Mouse (Mus musculus): ENCODE measurements around the gene Cdc123. TPM values are rescaled to one million over a fixed set of nuclear protein-coding genes. Genes with fewer than 3 reads are reported as not detected.

Gene Cdc123
- polyA plus RNA-seq, 1 experiment = 136 TPM

DNA sequence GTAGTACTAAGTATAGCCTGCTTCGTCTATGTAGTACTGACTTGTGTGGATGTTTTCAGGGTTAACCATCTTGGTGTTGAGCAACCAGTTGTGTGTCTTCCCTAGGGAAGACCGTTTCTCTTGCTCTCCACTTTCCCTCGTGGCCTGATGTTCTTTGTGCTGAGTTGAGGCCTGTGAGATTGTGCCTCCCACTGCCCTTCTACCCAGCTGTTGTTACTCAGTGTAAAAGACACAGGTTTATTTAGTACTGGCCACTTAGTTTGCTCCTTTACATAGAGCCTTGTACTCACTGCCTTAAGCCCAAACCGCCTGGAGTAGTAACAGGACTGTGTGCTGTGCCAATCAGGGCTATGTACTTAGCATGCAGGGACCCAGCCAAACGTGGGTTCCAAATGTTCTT, 6.9 kb upstream of the Cdc123 start:
- DNase-seq = no peak
- no peak for TF ChIP-seq CTCF (IDR thresholded peaks at IDR 0.05; ENCODE audit: borderline replicate concordance, insufficient read depth, low read depth, low read length)
- no peak for TF ChIP-seq POLR2A (IDR thresholded peaks at IDR 0.05; ENCODE audit: borderline replicate concordance, insufficient read depth, low read length)

DNA sequence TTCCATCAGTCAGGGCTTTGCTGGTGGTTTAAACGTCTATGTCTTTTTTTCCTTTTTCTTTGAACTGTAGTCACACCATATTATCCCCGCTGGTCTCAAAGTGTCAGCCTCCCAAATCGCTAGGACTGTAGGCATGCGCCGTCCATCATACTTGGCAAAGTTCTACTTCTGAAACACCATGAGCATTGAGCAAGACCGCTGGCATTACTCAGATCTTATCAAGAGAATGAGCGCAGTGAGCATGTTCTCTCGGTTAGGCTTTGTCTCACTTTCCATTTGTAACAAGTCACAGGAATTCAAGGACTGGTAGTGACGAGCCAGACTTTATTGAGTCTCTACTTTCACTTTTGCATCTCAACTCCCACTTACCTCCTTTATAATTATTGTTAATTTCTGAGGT, 6.2 kb upstream of the Cdc123 start:
- TF ChIP-seq CTCF (IDR thresholded peaks at IDR 0.05; ENCODE audit: borderline replicate concordance, insufficient read depth, low read depth, low read length) = no peak
- no peak for TF ChIP-seq POLR2A (IDR thresholded peaks at IDR 0.05; ENCODE audit: borderline replicate concordance, insufficient read depth, low read length)
- DNase-seq = no peak
- no peaks in the 10 kb centered on the region for H3K4me1 ChIP-seq (ENCODE audit: control insufficient read depth, insufficient read depth, low read length)
- WGBS = 89% methylated on average over 9 of the region's 9 CpGs
- no peak overlapping the region for H3K4me3 ChIP-seq (replicated peaks; ENCODE audit: insufficient read depth, low read depth, low read length)
- no peaks in the 10 kb centered on the region for H3K27me3 ChIP-seq (ENCODE audit: control insufficient read depth, insufficient read depth, low read length)
- H3K27ac ChIP-seq (ENCODE audit: insufficient read depth, low read length) = no peak overlapping the region

More for the DNA sequence above, 6.9 kb upstream of the Cdc123 start:
- no peak overlapping the region for H3K4me3 ChIP-seq (replicated peaks; ENCODE audit: insufficient read depth, low read depth, low read length)
- H3K27me3 ChIP-seq (ENCODE audit: control insufficient read depth, insufficient read depth, low read length) = no peaks in the 10 kb centered on the region
- no peak overlapping the region for H3K27ac ChIP-seq (ENCODE audit: insufficient read depth, low read length)
- no peaks in the 10 kb centered on the region for H3K4me1 ChIP-seq (ENCODE audit: control insufficient read depth, insufficient read depth, low read length)
- WGBS = 76% methylated on average over 5 of the region's 5 CpGs

DNA sequence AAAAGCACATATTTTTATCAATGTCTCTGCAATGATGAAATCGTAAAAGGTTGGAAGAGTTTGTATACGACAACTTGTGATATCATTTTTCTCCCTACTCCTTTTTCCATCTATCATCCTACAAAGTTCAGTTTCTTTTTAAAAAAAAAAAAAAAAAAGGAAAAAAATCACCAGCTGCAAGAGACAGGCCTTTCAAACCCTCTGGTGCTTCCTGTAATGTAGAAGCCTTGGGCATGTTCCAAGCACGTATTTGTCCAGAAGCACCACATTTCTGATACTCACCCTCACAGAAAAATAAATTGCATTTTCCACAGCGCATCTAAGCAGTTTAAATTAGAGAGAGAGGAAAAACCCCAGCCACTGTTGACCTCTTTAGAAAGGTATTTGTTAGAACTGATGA, 862 bp upstream of the Cdc123 start:
- Histone ChIP-seq H3K4me3 (replicated peaks; ENCODE audit: insufficient read depth, low read depth, low read length) (peak overlapping the region; percentile 99), H3K27me3 (ENCODE audit: control insufficient read depth, insufficient read depth, low read length) (no peaks in the 10 kb centered on the region), H3K4me1 (ENCODE audit: control insufficient read depth, insufficient read depth, low read length) (no peaks in the 10 kb centered on the region), H3K27ac (ENCODE audit: insufficient read depth, low read length) (no peak overlapping the region)
- TF ChIP-seq POLR2A (IDR thresholded peaks at IDR 0.05; ENCODE audit: borderline replicate concordance, insufficient read depth, low read length) (no peak), CTCF (IDR thresholded peaks at IDR 0.05; ENCODE audit: borderline replicate concordance, insufficient read depth, low read depth, low read length) (no peak)
- DNase-seq = peak in 1 of 2 experiments; percentile 16
- WGBS = 19% methylated on average over 4 of the region's 4 CpGs

DNA sequence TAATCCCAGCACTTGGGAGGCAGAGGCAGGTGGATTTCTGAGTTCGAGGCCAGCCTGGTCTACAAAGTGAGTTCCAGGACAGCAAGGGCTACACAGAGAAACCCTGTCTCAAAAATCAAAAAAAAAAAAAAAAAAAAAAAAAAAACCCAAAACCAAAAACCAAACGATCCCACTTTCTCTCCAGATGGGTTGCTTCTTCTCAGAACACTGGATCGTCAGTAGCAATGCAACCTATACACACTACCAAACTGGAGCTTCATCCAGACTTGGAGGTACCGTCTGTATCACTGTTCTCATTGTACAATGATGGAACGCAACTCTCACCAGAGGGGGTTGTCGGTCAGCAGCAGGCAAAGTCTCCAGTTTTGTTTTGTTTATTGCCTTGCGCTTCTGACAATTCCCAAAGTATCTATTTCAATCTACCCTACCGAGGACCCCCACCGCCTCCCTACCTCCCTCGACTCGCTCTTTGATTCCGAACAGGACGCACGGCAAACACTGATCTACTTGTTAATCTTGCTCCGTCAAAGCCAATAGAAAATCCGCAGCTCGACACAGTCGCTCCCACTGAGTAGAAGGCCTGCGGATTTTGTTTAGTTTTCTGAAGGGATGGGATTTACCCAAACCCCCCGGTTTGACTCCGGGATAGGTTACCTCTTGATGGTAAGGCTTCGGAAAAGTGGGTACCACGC, 637 bp downstream of the Cdc123 start:
- no peak for DNase-seq

DNA sequence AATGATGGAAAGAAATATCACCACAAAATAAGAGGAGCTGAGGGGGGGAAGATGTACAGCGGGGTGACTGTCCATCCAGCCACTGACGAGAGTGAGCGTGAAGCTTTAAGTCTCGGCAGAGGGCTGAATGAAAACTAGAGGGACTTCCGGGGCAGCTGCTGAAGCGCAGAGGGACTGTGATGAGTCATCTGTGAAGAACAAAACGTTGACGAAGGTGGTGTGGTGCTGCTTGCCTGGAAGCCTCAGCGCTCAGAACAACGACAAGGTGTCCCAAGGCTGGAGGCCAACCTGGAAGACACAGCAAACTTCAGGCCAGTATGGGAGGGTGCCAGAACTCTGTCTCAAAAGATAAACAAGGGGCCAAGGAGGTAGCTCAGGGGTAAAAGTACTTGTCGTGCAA, 4.1 kb downstream of the Cdc123 start:
- Histone ChIP-seq H3K4me1 (ENCODE audit: control insufficient read depth, insufficient read depth, low read length) (no peaks in the 10 kb centered on the region), H3K27me3 (ENCODE audit: control insufficient read depth, insufficient read depth, low read length) (no peaks in the 10 kb centered on the region), H3K4me3 (replicated peaks; ENCODE audit: insufficient read depth, low read depth, low read length) (no peak overlapping the region), H3K27ac (ENCODE audit: insufficient read depth, low read length) (no peak overlapping the region)
- TF ChIP-seq CTCF (IDR thresholded peaks at IDR 0.05; ENCODE audit: borderline replicate concordance, insufficient read depth, low read depth, low read length) (no peak), POLR2A (IDR thresholded peaks at IDR 0.05; ENCODE audit: borderline replicate concordance, insufficient read depth, low read length) (no peak)
- no peak for DNase-seq
- 94% methylated on average over 11 of the region's 11 CpGs for WGBS

More for the DNA sequence above, 637 bp downstream of the Cdc123 start:
- H3K27ac ChIP-seq (ENCODE audit: insufficient read depth, low read length) = peak overlapping the region; percentile 91
- H3K4me3 ChIP-seq (replicated peaks; ENCODE audit: insufficient read depth, low read depth, low read length) = peak overlapping the region; percentile 99
- no peak for TF ChIP-seq CTCF (IDR thresholded peaks at IDR 0.05; ENCODE audit: borderline replicate concordance, insufficient read depth, low read depth, low read length)
- no peak for TF ChIP-seq POLR2A (IDR thresholded peaks at IDR 0.05; ENCODE audit: borderline replicate concordance, insufficient read depth, low read length)
- 3% methylated on average over 23 of the region's 23 CpGs for WGBS
- H3K4me1 ChIP-seq (ENCODE audit: control insufficient read depth, insufficient read depth, low read length) = no peaks in the 10 kb centered on the region
- no peaks in the 10 kb centered on the region for H3K27me3 ChIP-seq (ENCODE audit: control insufficient read depth, insufficient read depth, low read length)

DNA sequence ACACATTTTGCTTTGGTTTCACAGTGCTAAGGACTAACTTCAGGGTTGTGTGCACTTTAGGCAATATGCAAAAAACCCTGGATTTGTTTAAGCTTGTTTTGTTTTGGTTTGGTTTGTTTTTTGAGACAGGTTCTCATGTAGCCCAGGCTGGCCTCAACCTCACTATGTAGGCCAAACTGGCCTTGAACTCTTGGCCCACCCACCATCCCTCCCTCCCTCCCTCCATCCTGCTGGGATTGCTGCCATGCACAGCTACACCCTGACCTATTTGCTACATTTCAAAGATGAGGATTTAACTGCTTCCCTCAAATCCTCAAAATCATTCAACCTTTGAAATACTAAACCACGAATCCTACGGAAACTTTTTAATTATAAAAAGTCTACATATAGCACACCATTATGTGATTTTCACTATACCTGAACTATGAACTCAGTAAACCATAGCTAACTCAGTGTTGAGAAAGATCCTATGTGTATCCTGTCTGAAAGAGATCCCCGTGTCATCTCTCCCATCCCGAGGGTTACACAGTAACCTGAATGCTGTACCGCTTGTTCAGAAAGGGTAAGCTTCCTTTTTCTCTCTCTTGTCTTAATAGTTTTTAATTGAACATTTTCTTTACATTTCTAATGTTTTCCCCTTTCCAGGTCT, 19.6 kb downstream of the Cdc123 start:
- H3K4me1 ChIP-seq (ENCODE audit: control insufficient read depth, insufficient read depth, low read length) = no peaks in the 10 kb centered on the region

DNA sequence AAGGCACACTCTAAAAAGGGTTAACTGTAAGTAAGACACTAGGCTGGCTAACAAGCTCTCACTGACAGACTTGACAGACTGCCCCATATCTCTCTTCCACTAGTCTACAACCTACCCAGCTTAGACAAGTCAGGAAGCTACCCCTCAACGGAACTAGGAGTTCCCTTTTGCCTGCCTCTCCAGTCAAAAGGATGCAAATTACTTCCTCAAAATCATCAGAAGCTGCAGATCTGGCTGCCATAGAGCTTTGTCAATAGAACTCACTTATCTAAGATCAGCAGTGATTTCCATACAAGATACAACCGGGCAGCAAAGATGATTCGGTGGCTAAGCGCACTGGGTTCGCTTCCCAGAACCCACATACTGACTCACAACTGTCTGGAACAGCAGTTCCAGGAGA, 20.3 kb downstream of the Cdc123 start:
- 91% methylated on average over 5 of the region's 5 CpGs for WGBS
- TF ChIP-seq CTCF (IDR thresholded peaks at IDR 0.05; ENCODE audit: borderline replicate concordance, insufficient read depth, low read depth, low read length) (no peak), POLR2A (IDR thresholded peaks at IDR 0.05; ENCODE audit: borderline replicate concordance, insufficient read depth, low read length) (no peak)
- Histone ChIP-seq H3K4me1 (ENCODE audit: control insufficient read depth, insufficient read depth, low read length) (no peaks in the 10 kb centered on the region), H3K27ac (ENCODE audit: insufficient read depth, low read length) (no peak overlapping the region), H3K27me3 (ENCODE audit: control insufficient read depth, insufficient read depth, low read length) (no peaks in the 10 kb centered on the region), H3K4me3 (replicated peaks; ENCODE audit: insufficient read depth, low read depth, low read length) (no peak overlapping the region)
- DNase-seq = no peak

More for the DNA sequence above, 19.6 kb downstream of the Cdc123 start:
- Histone ChIP-seq H3K27ac (ENCODE audit: insufficient read depth, low read length) (no peak overlapping the region), H3K4me3 (replicated peaks; ENCODE audit: insufficient read depth, low read depth, low read length) (no peak overlapping the region), H3K27me3 (ENCODE audit: control insufficient read depth, insufficient read depth, low read length) (no peaks in the 10 kb centered on the region)
- 96% methylated on average over 5 of the region's 5 CpGs for WGBS
- TF ChIP-seq POLR2A (IDR thresholded peaks at IDR 0.05; ENCODE audit: borderline replicate concordance, insufficient read depth, low read length) = no peak
- TF ChIP-seq CTCF (IDR thresholded peaks at IDR 0.05; ENCODE audit: borderline replicate concordance, insufficient read depth, low read depth, low read length) = no peak
- no peak for DNase-seq

DNA sequence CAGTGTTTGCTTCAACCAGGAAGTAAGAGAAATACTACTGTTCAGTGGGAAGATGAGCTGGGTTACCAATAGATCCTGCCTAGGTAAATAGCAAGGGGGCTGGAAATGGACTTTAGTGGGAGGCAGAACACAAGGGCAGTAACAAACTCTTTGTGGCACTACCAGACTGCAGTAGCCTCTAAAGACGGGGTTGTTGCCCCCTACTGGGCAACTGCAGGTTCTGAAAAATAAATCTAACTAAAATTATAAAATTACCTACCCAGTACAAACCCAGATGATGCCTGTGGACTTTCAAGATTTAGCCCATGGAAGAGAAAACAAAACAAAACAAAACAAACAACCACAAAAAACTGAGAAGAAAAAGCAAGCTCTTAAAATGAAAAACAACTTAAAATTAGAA, 20.8 kb downstream of the Cdc123 start:
- H3K27me3 ChIP-seq (ENCODE audit: control insufficient read depth, insufficient read depth, low read length) = no peaks in the 10 kb centered on the region
- H3K4me1 ChIP-seq (ENCODE audit: control insufficient read depth, insufficient read depth, low read length) = no peaks in the 10 kb centered on the region
- no peak overlapping the region for H3K4me3 ChIP-seq (replicated peaks; ENCODE audit: insufficient read depth, low read depth, low read length)
- WGBS = 17% methylated on average over 1 of the region's 1 CpGs
- TF ChIP-seq POLR2A (IDR thresholded peaks at IDR 0.05; ENCODE audit: borderline replicate concordance, insufficient read depth, low read length) (no peak), CTCF (IDR thresholded peaks at IDR 0.05; ENCODE audit: borderline replicate concordance, insufficient read depth, low read depth, low read length) (peak; percentile 18; the same call in 1 of the 2 replicates)
- H3K27ac ChIP-seq (ENCODE audit: insufficient read depth, low read length) = no peak overlapping the region
- no peak for DNase-seq
